Mouse (Mus musculus) NIH3T3 (cell line): ENCODE measurements at regions not wholly inside any gene's neighbourhood (a gene's known extent, or its start where the extent isn't known, plus 50 kb on each side); places are given as distances from the start of the nearest gene placed in this dataset.
A peak's percentile ranks its signal among the peaks of the same experiment; 100 is the strongest.

Experiments used
- DNase-seq: peaks from one replicate; pipeline ENCODE4 v3.0.0-alpha.2; 2012; ENCODE audit warnings: low read depth

DNA sequence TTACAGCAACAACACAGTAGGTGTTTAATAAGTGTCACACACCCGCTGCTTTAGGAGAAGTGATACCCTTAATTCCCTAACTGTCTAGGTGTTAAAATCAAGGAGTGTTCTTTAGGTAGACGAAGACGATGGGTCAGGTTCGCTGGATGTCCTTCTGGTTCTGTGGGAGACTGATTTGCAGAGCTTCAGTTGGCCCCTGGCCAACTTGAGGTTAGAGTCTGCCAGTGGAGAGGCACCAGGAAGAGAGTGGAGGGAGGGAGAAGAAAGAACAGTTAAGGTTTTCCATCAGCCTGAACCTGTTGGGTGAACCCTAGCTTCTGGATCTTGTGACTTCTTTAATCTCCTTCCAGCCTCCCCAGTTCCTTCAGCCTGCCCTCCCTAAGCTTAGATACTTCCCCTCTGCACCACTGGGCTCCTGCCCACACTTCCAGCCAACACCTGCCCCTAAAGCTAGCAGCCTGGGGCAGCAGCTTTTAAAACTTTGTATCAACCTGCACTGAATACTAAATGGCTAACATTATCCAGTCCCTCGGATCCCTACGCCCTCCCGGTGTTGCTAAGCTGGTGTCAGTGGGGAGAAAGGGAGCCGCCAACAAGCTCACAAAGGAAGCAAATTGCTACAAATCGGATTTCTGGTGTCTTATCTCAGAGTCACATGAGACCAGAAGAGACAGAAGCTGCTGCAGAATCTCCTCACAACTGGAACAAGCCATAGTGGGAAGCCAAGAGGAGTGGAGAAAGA, 62.1 kb upstream of the Adgrl1 start:
- DNase-seq = no peak

DNA sequence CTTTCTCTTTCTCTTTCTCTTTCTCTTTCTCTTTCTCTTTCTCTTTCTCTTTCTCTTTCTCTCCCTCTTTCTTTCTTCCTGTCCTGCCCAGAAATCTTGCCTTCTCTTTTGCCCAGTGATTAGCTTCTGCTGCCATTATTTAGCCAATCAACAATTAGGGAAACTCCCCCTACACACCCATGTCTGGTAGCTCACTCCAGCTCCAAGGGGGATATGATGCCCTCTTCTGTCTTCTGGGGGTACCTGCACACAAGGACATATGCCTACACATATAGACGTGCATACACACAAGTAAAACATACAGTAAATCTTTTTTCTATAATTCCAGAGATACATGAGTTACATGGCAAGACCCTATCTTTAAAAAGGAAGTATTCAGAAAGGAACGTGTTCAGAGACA, 70.1 kb upstream of the Adgrl1 start:
- peak; percentile 8 for DNase-seq

DNA sequence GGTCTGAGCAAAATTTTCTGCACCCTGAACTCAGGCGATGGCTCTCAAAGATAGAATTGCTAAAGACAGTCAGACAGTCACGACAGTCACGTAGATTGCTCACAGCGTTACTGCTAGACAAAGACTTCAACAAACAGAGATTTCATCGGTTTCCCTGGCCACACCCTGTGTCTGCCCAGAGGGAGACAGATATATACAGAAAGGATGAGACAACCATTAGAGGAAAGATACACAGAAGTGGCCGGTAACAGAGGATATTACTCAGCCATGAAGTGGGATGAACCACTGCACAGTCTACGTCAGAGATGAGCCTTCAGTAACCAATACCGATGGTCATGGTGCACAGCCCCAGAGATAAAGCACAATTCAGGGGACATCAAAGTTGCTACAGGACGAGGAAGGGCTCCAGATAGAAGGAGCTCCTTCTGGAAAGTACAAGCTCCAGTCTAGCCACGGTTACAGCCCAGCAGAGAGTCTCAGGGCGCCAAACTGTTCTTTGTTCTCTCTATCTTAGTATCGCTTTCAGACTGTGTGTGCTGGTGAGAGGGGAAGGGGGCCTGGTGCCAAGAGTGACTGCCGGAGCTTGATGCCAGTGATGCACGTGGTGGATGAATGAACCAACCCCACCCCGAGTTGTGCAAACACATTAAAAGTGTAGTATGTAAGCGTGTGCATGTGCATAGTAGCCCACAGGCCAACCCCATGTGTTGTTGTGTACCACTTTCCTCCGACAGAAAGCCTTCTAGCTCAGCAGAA, 74.8 kb upstream of the Adgrl1 start:
- DNase-seq = peak; percentile 19

DNA sequence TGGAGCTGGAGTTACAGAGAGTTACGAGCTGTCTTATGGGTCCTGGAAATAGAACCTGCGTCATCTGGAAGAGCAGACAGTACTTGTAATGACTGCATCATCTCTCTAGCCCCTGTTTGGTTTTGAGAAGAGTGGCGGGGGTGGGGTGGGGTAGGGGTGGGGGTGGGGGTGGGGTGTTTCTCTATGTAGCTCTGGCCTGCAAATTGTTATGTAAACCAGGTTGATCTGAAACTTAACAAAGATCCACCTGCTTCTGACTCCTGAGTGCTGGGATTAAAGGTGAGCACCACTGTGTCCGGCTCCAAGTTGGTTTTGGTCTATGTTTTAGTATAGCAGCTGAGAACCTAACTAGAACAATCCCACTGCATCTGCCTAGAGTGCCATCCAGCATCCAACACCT, 78.0 kb upstream of the Adgre5 start:
- no peak for DNase-seq

DNA sequence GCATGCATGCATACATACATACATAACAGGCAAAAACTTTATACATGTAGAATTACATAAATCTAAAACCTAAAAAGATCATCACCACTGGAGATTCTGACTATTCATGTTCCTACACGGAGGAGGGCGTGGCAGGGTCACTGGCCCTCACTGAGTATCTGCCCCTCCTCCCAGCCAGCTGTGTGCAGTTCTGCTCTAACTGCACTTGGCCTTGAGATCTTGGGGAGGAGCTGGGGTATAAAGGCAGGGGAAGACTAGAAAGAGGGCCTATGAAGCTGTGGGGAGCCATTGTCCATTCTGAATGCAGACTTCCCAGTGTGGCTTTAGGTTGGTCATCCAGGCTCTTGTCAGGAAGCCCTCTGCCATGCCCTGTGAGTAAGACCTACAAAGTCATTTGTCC, 69.5 kb upstream of the Adgre5 start:
- peak; percentile 10 for DNase-seq

DNA sequence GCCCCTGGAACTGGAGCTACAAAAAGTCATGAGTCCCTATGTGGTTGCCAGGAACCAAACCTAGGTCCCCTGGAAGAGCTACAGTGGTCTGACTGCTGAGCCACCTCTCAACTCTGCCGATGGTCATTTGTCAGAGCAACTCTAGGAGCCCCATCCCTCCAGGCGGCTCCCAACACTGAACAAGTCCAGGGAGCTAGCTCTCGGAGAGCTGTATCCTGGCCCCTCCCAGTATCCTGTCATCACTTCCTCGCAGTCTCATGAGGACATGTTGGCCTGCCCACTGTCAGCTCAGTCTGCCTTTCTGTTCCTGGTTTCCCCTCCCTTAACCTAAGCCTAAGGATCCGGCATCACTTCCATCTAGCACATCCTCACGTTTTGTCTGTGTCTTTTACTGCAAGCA, 64.5 kb upstream of the Adgre5 start:
- peak; percentile 12 for DNase-seq

DNA sequence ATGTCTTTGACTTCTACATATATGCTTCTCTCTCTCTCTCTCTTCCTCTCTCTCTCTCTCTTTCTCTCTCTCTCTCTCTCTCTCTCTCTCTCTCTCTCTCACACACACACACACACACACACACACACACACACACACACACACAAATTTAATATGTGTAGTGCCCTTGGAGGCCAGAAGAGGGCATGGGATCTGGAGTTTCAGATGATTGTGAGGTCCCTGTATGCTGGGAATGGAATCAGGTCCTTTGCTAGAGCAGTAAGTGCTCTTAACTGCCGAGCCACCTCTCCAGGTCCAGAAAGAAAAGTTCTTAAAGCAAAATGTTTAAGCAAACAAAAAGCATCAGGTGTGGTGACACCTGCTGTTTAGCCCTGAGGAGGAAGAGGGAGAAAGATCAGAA, 62.2 kb upstream of the Adgre5 start:
- peak; percentile 39 for DNase-seq

DNA sequence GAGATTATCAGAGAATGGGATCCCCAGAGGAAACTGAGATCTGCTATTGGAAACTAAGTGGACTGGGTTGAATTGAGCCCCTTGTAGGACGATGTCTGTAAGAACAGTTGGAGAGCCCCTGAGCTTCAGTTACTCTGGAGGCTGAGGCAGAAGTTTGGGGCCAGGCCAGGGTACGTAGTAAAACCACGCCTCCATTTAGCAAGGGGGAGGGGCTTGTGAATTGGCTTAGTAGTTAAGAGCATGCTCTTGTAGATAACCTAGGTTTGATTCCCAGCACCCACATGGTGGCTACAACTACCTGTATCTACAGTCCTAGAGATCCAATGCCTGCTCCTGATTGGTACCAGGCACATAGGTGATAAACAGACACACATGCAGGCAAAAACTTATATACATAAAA, 61.4 kb upstream of the Adgre5 start:
- peak; percentile 12 for DNase-seq

DNA sequence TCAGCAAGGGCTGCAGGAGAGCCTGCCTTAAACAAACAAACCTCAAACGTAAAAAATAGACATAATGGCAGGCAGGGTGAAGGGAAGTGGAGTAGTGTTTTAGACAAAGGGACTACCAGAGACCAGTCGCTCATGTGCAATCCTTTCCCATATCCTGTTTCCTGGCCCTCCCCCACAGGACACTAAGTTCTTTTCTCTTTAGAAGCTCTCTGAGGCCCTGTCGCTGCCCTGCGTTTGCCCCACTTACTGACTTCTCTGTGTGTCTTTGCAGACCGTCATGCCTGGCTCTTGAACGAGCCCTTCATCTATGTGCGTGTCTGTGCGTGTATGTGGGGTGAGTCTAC, 58.5 kb upstream of the Adgre5 start:
- DNase-seq = no peak

DNA sequence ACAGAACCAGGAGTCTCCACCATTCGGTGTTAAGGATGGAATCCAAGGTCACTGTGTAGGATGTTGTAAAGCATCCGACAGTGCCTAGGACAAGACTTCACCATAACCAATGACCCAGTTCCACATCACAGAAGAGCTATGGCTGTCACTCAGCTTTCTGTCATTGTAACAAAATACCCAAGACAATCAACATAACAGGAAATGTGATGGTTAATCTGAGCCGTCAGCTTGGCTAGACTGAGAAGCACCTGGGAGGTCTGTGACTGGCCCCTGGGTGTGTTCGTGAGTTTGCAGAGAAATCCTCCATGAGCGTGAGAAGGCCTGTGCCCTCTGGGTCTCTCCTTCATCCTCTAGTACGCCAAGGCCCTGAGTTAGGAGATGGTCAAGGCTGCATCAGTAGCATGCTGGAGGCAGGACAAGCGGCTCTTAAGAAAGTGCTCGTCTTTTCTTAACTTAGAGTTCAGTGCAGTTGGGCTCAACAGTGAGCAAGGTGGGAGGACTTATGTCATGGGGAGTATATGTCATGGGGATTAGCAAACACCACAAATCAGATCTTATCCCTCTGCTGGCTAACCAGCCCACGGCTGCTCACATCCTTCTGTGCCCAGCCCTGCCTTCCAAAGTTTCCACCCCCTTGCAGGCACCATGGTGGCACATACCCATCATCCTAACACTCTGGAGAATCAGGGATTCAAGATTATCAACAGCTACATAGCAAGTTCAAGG, 57.9 kb upstream of the Adgre5 start:
- no peak for DNase-seq

DNA sequence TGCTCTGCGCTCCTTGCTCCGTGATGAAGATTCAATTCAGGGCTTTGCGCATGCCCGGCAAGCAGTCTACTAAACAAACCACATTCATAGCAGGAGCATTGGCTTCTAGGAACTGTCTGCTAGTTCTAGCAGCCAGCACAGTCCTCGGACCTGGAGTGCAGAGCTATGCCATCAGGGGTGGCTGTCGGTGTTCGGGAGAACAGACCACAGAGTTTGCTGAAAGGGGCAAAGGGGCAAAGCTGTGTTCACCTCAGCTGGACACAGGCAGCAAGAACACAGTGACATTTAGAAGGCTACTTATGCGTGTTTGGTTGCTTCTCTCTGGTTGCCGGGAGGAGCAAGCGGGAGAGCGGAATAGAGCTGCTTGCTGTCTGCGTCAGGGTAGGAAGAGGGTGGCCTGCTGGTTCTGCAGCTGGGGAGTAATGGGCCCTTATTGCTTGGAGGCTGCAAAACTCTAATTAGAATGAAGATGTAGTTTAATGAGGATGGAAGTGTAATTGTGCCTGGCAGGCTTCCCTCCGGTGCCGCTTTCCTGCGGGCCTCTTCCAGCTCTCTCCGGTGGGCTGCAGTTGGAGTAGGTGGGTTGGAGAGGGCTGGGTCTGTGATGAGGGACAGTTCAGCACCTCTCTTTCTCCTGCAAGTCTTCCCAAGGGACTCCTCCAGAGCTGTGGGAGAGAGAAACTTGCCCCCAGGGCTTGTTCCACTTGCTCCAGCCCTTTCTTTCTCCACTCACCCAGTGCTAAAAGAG, 52.5 kb upstream of the Adgre5 start:
- no peak for DNase-seq
